In genomic region chr3:130088654-130089053, GRCm38 (mm10) we compare ENCODE assay signal across 30 mouse cellular contexts. TPM values are rescaled to one million over a fixed set of nuclear protein-coding genes. Genes with fewer than 3 reads are reported as not detected.
"Had no signal": no experiment of that assay in that cellular context is flagged by ENCODE, and none has a peak within 500 bp of the region (broad histone marks: within the 10 kb centered on the region; RNA-seq: fewer than 3 reads in every experiment).

No protein-coding gene starts in this region.

- H3K27me3 ChIP-seq: hindbrain, embryonic 12.5 days; hindbrain, embryonic 13.5 days; hindbrain, embryonic 15.5 days; intestine, embryonic 15.5 days; kidney, embryonic 15.5 days had no signal

- DNase-seq: heart, postnatal 10 days; heart, postnatal 14 days; heart, postnatal 36 days; kidney, adult 11 months; kidney, adult 18-20 months; kidney, adult 2 months; kidney, adult 8-10 months; kidney, adult 9 months; kidney, postnatal 10 days; kidney, postnatal 14 days; kidney, postnatal 25 days; kidney, postnatal 36 days; kidney, postnatal 4 days; layer of hippocampus, adult 9-11 months; layer of hippocampus, postnatal 36 days had no signal

- H3K9me3 ChIP-seq: heart, embryonic 15.5 days; hindbrain, embryonic 10.5 days; hindbrain, embryonic 12.5 days; hindbrain, embryonic 13.5 days; hindbrain, embryonic 15.5 days; intestine, embryonic 15.5 days; kidney, embryonic 15.5 days had no signal

- H3K36me3 ChIP-seq: heart, embryonic 12.5 days; heart, embryonic 13.5 days; heart, embryonic 15.5 days; hindbrain, embryonic 10.5 days; hindbrain, embryonic 12.5 days; hindbrain, embryonic 13.5 days; hindbrain, embryonic 15.5 days; intestine, embryonic 15.5 days; kidney, embryonic 15.5 days had no signal

- H3K4me1 ChIP-seq: heart, embryonic 12.5 days; heart, embryonic 13.5 days; hindbrain, embryonic 10.5 days; hindbrain, embryonic 12.5 days; hindbrain, embryonic 13.5 days; hindbrain, embryonic 15.5 days; intestine, embryonic 15.5 days; kidney, embryonic 15.5 days had no signal

- H3K9ac ChIP-seq: heart, embryonic 12.5 days; heart, embryonic 13.5 days; heart, embryonic 15.5 days; hindbrain, embryonic 12.5 days; hindbrain, embryonic 13.5 days; hindbrain, embryonic 14.5 days; hindbrain, embryonic 15.5 days; intestine, embryonic 15.5 days; kidney, embryonic 15.5 days had no signal

- H3K4me3 ChIP-seq: heart, embryonic 12.5 days; heart, embryonic 13.5 days; heart, embryonic 15.5 days; hindbrain, embryonic 10.5 days; hindbrain, embryonic 12.5 days; hindbrain, embryonic 13.5 days; hindbrain, embryonic 15.5 days; intestine, embryonic 15.5 days; kidney, embryonic 15.5 days; layer of hippocampus, adult 2 months; left cerebral cortex, adult 2 months had no signal

- H3K27ac ChIP-seq: heart, embryonic 13.5 days; heart, embryonic 15.5 days; hindbrain, embryonic 10.5 days; hindbrain, embryonic 12.5 days; hindbrain, embryonic 13.5 days; hindbrain, embryonic 14.5 days; hindbrain, embryonic 15.5 days; hindbrain, postnatal 0 days; intestine, embryonic 15.5 days; kidney, embryonic 15.5 days; kidney, postnatal 0 days; layer of hippocampus, adult 2 months; left cerebral cortex, adult 2 months had no signal

RNA-seq across cellular contexts. Expression of gene Col25a1, which starts 42.6 kb away (rescaled TPM):
- polyA plus RNA-seq: inflammation-experienced regulatory T-cells, adult 6 months had no signal
